8 mouse cellular contexts compared by ENCODE assay signal in genomic region chr6:21851346-21851595, GRCm38 (mm10). TPM values are rescaled to one million over a fixed set of nuclear protein-coding genes. Genes with fewer than 3 reads are reported as not detected.
DNase-seq lines count a peak whose midpoint lies in the region; ATAC-seq and TF ChIP-seq lines count a peak whose summit lies in the region.

No protein-coding gene starts in this region.

- peak overlapping the region; percentile 73 for H3K9ac ChIP-seq in lung, embryonic 14.5 days
- peak overlapping the region; percentile 87 for H3K9ac ChIP-seq in forebrain, embryonic 11.5 days (ENCODE audit: low read length)
- H3K9ac ChIP-seq in intestine, postnatal 0 days (ENCODE audit: low read depth, low read length) = peak overlapping the region; percentile 79
- peak overlapping the region; percentile 82 for H3K9ac ChIP-seq in neural tube, embryonic 14.5 days (replicated peaks; ENCODE audit: low read depth, low read length)

- peak overlapping the region; percentile 92 for H3K27ac ChIP-seq in lung, embryonic 14.5 days (ENCODE audit: low read depth)
- peak overlapping the region; percentile 80; the same call in 1 of the 2 replicates for H3K27ac ChIP-seq in forebrain, embryonic 11.5 days (ENCODE audit: low read depth, low read length)
- H3K27ac ChIP-seq in intestine, postnatal 0 days (ENCODE audit: low read depth, low read length) = peak overlapping the region; percentile 73
- H3K27ac ChIP-seq in neural tube, embryonic 14.5 days (ENCODE audit: low read depth, low read length) = peak overlapping the region; percentile 84; the same call in 1 of the 2 replicates

- peak overlapping the region; percentile 80 for H3K4me2 ChIP-seq in lung, embryonic 14.5 days
- H3K4me2 ChIP-seq in forebrain, embryonic 11.5 days (ENCODE audit: low read depth, low read length, severe bottlenecking) = peak overlapping the region; percentile 78
- peak overlapping the region; percentile 89 for H3K4me2 ChIP-seq in intestine, postnatal 0 days (replicated peaks; ENCODE audit: low read depth)
- peak overlapping the region; percentile 77 for H3K4me2 ChIP-seq in neural tube, embryonic 14.5 days (ENCODE audit: low read depth, low read length)

- peak overlapping the region; percentile 78 for H3K4me3 ChIP-seq in lung, embryonic 14.5 days (ENCODE audit: low read depth, low read length)
- peak overlapping the region; percentile 80 for H3K4me3 ChIP-seq in forebrain, embryonic 11.5 days (ENCODE audit: low read depth, low read length)
- peak overlapping the region; percentile 78 for H3K4me3 ChIP-seq in intestine, postnatal 0 days (ENCODE audit: low read depth, low read length)
- H3K4me3 ChIP-seq in neural tube, embryonic 14.5 days (ENCODE audit: low read depth, low read length) = peak overlapping the region; percentile 82

- H3K9me3 ChIP-seq in lung, embryonic 14.5 days (ENCODE audit: low read depth, low read length) = no peaks in the 10 kb centered on the region
- H3K9me3 ChIP-seq in forebrain, embryonic 11.5 days (ENCODE audit: control insufficient read depth, low read length) = no peaks in the 10 kb centered on the region
- no peaks in the 10 kb centered on the region for H3K9me3 ChIP-seq in intestine, postnatal 0 days (ENCODE audit: control insufficient read depth)
- H3K9me3 ChIP-seq in neural tube, embryonic 14.5 days (ENCODE audit: control insufficient read depth, low read length) = no peaks in the 10 kb centered on the region

- no peak for TF ChIP-seq CTCF in lung, embryonic 14.5 days (IDR thresholded peaks at IDR 0.05; ENCODE audit: low read depth)
- no peak for TF ChIP-seq CTCF in intestine, postnatal 0 days (IDR thresholded peaks at IDR 0.05; ENCODE audit: low read depth)

- WGBS in lung, embryonic 14.5 days = under 1% methylated on average over 5 of the region's 5 CpGs
- 0% methylated on average over 5 of the region's 5 CpGs for WGBS in forebrain, embryonic 11.5 days
- WGBS in intestine, postnatal 0 days = 0% methylated on average over 5 of the region's 5 CpGs
- 0% methylated on average over 5 of the region's 5 CpGs for WGBS in neural tube, embryonic 14.5 days

- H3K4me1 ChIP-seq in lung, embryonic 14.5 days (ENCODE audit: insufficient read depth) = 0 out of 2 replicates have a peak, but pooled peaks cover 3% of the 10 kb centered on the region
- peaks cover 5% of the 10 kb centered on the region; the same call in 1 of the 2 replicates for H3K4me1 ChIP-seq in forebrain, embryonic 11.5 days (replicated peaks; ENCODE audit: control insufficient read depth, insufficient read depth, low read length)
- H3K4me1 ChIP-seq in intestine, postnatal 0 days (replicated peaks; ENCODE audit: control insufficient read depth, insufficient read depth, low read length) = no peaks in the 10 kb centered on the region
- no peaks in the 10 kb centered on the region for H3K4me1 ChIP-seq in neural tube, embryonic 14.5 days (ENCODE audit: control insufficient read depth, insufficient read depth, low read length)

- 0 out of 2 replicates have a peak, but pooled peaks cover 8% of the 10 kb centered on the region for H3K36me3 ChIP-seq in lung, embryonic 14.5 days (ENCODE audit: insufficient read depth)
- H3K36me3 ChIP-seq in forebrain, embryonic 11.5 days (ENCODE audit: control insufficient read depth, insufficient read depth, low read length) = no peaks in the 10 kb centered on the region
- peaks cover 7% of the 10 kb centered on the region for H3K36me3 ChIP-seq in intestine, postnatal 0 days (ENCODE audit: control insufficient read depth, insufficient read depth)
- H3K36me3 ChIP-seq in neural tube, embryonic 14.5 days (ENCODE audit: control insufficient read depth, insufficient read depth, low read length) = no peaks in the 10 kb centered on the region

- no peak for DNase-seq in lung, embryonic 14.5 days
- DNase-seq in lung, postnatal 4 days = no peak
- no peak for DNase-seq in forebrain, embryonic 11.5 days (ENCODE audit: low spot score)
- no peak for DNase-seq in layer of hippocampus, adult 9-11 months
- DNase-seq in left cerebral cortex, adult 11 months (ENCODE audit: low spot score) = no peak
- DNase-seq in spleen, postnatal 36 days (ENCODE audit: low spot score in 2 of 2) = no peak

- peak; percentile 90 for ATAC-seq in lung, embryonic 14.5 days (ENCODE audit: insufficient read depth)
- peak; percentile 92; the same call in 1 of the 2 replicates for ATAC-seq in forebrain, embryonic 11.5 days (replicated peaks; ENCODE audit: low FRiP score)
- ATAC-seq in intestine, postnatal 0 days = peak; percentile 60; the same call in 1 of the 2 replicates
- ATAC-seq in neural tube, embryonic 14.5 days (ENCODE audit: low read depth) = peak; percentile 94

- H3K27me3 ChIP-seq in lung, embryonic 14.5 days (ENCODE audit: insufficient read depth, low read length) = no peaks in the 10 kb centered on the region
- no peaks in the 10 kb centered on the region for H3K27me3 ChIP-seq in forebrain, embryonic 11.5 days (ENCODE audit: control insufficient read depth, insufficient read depth, low read length)
- no peaks in the 10 kb centered on the region for H3K27me3 ChIP-seq in intestine, postnatal 0 days (replicated peaks; ENCODE audit: control insufficient read depth, insufficient read depth, low read length)
- no peaks in the 10 kb centered on the region; the same call in 1 of the 2 replicates for H3K27me3 ChIP-seq in neural tube, embryonic 14.5 days (ENCODE audit: control insufficient read depth, insufficient read depth, low read length)

RNA-seq across cellular contexts. Expression of gene Tspan12, which starts 1.0 kb away (rescaled TPM):
- 53.0 and 53.7 TPM in 2 replicates for polyA plus RNA-seq in lung, embryonic 14.5 days (2014; fragmentation: Nextera tagmentation; extraction: Ambion mirVana)
- polyA plus RNA-seq in forebrain, embryonic 11.5 days (2014; fragmentation: Nextera tagmentation; extraction: Ambion mirVana) = 62.5 and 63.5 TPM in 2 replicates
- 38.8 and 43.7 TPM in 2 replicates for polyA plus RNA-seq in intestine, postnatal 0 days (2015; fragmentation: Nextera tagmentation; extraction: Ambion mirVana)
- 89.7 TPM in 2 replicates for polyA plus RNA-seq in neural tube, embryonic 14.5 days (2014; fragmentation: Nextera tagmentation; extraction: Ambion mirVana)
